Mouse (Mus musculus): ENCODE measurements around the gene Gm21188. TPM values are rescaled to one million over a fixed set of nuclear protein-coding genes. Genes with fewer than 3 reads are reported as not detected.
"Not testable (repeated sequence)": the region's sequence is repeated elsewhere in the genome, so short reads cannot be mapped to it uniquely, and the experiment has no call there.

Gm21188 gene
- polyA plus RNA-seq, 1 experiment from 2014 or later: 0.13 TPM

GRCm38 (mm10) chr13:119991917-119992496 lies 60.0 kb downstream of the Gm21188 start:
- H3K4me2 ChIP-seq (ENCODE audit: low read depth, low read length); H3K27me3 ChIP-seq (replicated peaks; ENCODE audit: control insufficient read depth, insufficient read depth, low read length); H3K4me3 ChIP-seq (ENCODE audit: low read depth, low read length); H3K9ac ChIP-seq (ENCODE audit: low read depth, low read length); H3K27ac ChIP-seq (replicated peaks; ENCODE audit: low read depth, low read length); DNase-seq (ENCODE audit: low spot score); H3K4me1 ChIP-seq (ENCODE audit: control insufficient read depth, insufficient read depth, low read length); ATAC-seq (ENCODE audit: low read depth); H3K9me3 ChIP-seq (ENCODE audit: control insufficient read depth, low read length); H3K36me3 ChIP-seq (ENCODE audit: control insufficient read depth, insufficient read depth, low read length): not testable (repeated sequence)
- WGBS: no CpG with 5 or more reads among the region's 10 CpGs

- not testable (repeated sequence) for DNase-seq (ENCODE audit: low spot score); H3K9ac ChIP-seq (ENCODE audit: low read depth, low read length); H3K4me2 ChIP-seq (ENCODE audit: low read depth, low read length); H3K27ac ChIP-seq (replicated peaks; ENCODE audit: low read depth, low read length); H3K4me3 ChIP-seq (ENCODE audit: low read depth, low read length); H3K9me3 ChIP-seq (ENCODE audit: control insufficient read depth, low read length); H3K4me1 ChIP-seq (ENCODE audit: control insufficient read depth, insufficient read depth, low read length); H3K27me3 ChIP-seq (replicated peaks; ENCODE audit: control insufficient read depth, insufficient read depth, low read length); ATAC-seq (ENCODE audit: low read depth); H3K36me3 ChIP-seq (ENCODE audit: control insufficient read depth, insufficient read depth, low read length)
- WGBS: no CpG with 5 or more reads among the region's 13 CpGs
These were observed 60.7 kb downstream of the Gm21188 start for GRCm38 (mm10) chr13:119991264-119991663.

Other genes starting within 250 kb of the Gm21188 start
- gene AF067063, start 222.0 kb downstream of the Gm21188 start, polyA plus RNA-seq (2014; fragmentation: Nextera tagmentation; extraction: Ambion mirVana): not detected in 2 replicates
- gene D13Ertd608e, start 216.2 kb downstream of the Gm21188 start, polyA plus RNA-seq (2014; fragmentation: Nextera tagmentation; extraction: Ambion mirVana): not detected in 2 replicates
- gene Tcstv1, start 157.4 kb downstream of the Gm21188 start, polyA plus RNA-seq (2014; fragmentation: Nextera tagmentation; extraction: Ambion mirVana): not detected in 2 replicates
- not detected in 2 replicates for gene Gm21761, start 122.9 kb downstream of the Gm21188 start, polyA plus RNA-seq (2014; fragmentation: Nextera tagmentation; extraction: Ambion mirVana)
- gene B020031M17Rik, start 101.4 kb downstream of the Gm21188 start, polyA plus RNA-seq (2014; fragmentation: Nextera tagmentation; extraction: Ambion mirVana): not detected in 2 replicates
- not detected in 2 replicates for gene Gm36079, start 25.2 kb downstream of the Gm21188 start, polyA plus RNA-seq (2014; fragmentation: Nextera tagmentation; extraction: Ambion mirVana)
- gene Gm20767, start 88.1 kb upstream of the Gm21188 start, polyA plus RNA-seq (2014; fragmentation: Nextera tagmentation; extraction: Ambion mirVana): not detected in 2 replicates
- gene Gm21818, start 120.2 kb upstream of the Gm21188 start, polyA plus RNA-seq (2014; fragmentation: Nextera tagmentation; extraction: Ambion mirVana): not detected in 2 replicates
- gene Gm21762, start 163.8 kb upstream of the Gm21188 start, polyA plus RNA-seq (2014; fragmentation: Nextera tagmentation; extraction: Ambion mirVana): not detected in 2 replicates
- not detected in 2 replicates for gene Gm21731, start 186.9 kb upstream of the Gm21188 start, polyA plus RNA-seq (2014; fragmentation: Nextera tagmentation; extraction: Ambion mirVana)
- gene AF067061, start 210.9 kb upstream of the Gm21188 start, polyA plus RNA-seq (2014; fragmentation: Nextera tagmentation; extraction: Ambion mirVana): not detected in 2 replicates
- gene BC147527, start 248.2 kb upstream of the Gm21188 start, polyA plus RNA-seq (2014; fragmentation: Nextera tagmentation; extraction: Ambion mirVana): 0.28 TPM in 1 of 2 replicates, not detected in the other